Mouse (Mus musculus) lung, embryonic 15.5 days (tissue): ENCODE data around the gene Gemin7. TPM values are rescaled to one million over a fixed set of nuclear protein-coding genes. Genes with fewer than 3 reads are reported as not detected.

Experiments used
- ATAC-seq: fragments of 200-750 bp; cut with Nextera tagmentation; 2 replicates; pipeline ENCODE4 v1.8.0; 2017; ENCODE audit warnings: moderate number of reproducible peaks, borderline replicate concordance; ENCODE audit not compliant: low FRiP score, low TSS enrichment; ENCODE audit errors: extremely low read depth
- H3K27ac ChIP-seq: fragments of 300-500 bp; sonication (generic); 2 replicates; pipeline ENCODE4 v1.5.1; 2015; ENCODE audit warnings: moderate library complexity, mild to moderate bottlenecking, inconsistent platforms
- H3K27me3 ChIP-seq: fragments of 300-500 bp; sonication (generic); 2 replicates; pipeline ENCODE4 v1.6.1; 2015; ENCODE audit warnings: inconsistent platforms
- H3K36me3 ChIP-seq: fragments of 300-500 bp; sonication (generic); 2 replicates; pipeline ENCODE4 v1.6.1; 2015; ENCODE audit warnings: inconsistent platforms
- H3K4me1 ChIP-seq: fragments of 300-500 bp; sonication (generic); 2 replicates; pipeline ENCODE4 v1.6.1; 2015; ENCODE audit warnings: inconsistent platforms
- H3K4me2 ChIP-seq: fragments of 300-500 bp; sonication (generic); 2 replicates; pipeline ENCODE4 v1.6.1; 2015; ENCODE audit warnings: inconsistent platforms, mild to moderate bottlenecking, moderate library complexity
- H3K4me3 ChIP-seq: fragments of 300-500 bp; sonication (generic); 2 replicates; pipeline ENCODE4 v1.5.1; 2015; ENCODE audit warnings: mild to moderate bottlenecking, inconsistent platforms
- H3K9ac ChIP-seq: fragments of 300-500 bp; sonication (generic); 2 replicates; pipeline ENCODE4 v1.6.1; 2015; ENCODE audit warnings: inconsistent platforms
- H3K9me3 ChIP-seq: fragments of 300-500 bp; sonication (generic); 2 replicates; pipeline ENCODE4 v1.6.1; 2016; ENCODE audit warnings: inconsistent platforms
- WGBS: fragments of 180-500 bp; shearing (Covaris S2); methylation state at CpG from one replicate; pipeline ENCODE4 v1.1.7; 2015; 5-methylcytosine and 5-hydroxymethylcytosine counted together
- polyA plus RNA-seq: library from polyadenylated mRNA; unstranded; fragments of >200 nt; fragmentation: Nextera tagmentation; extraction: Ambion mirVana; gene quantifications from 2 replicates; pipeline ENCODE4 v1.2.1, GENCODE M21; 2015

Gemin7 gene
- polyA plus RNA-seq, 1 experiment from 2014 or later, result 164 TPM

GRCm38 (mm10) chr7:19517652-19518365 lies 59.6 kb downstream of the Gemin7 start, which contains the start of gene Nkpd1:
Gene Nkpd1, plus strand, starts transcription at chr7:19517838.
- Histone ChIP-seq H3K27me3 (peaks cover 63% of the 10 kb centered on the region), H3K36me3 (no peaks in the 10 kb centered on the region), H3K9ac (0 out of 2 replicates have a peak within 1 kb of the TSS, but pooled peaks have one; percentile 2), H3K4me2 (peak within 1 kb of the TSS; percentile 45), H3K4me1 (peaks cover 16% of the 10 kb centered on the region), H3K4me3 (no peak within 1 kb of the TSS), H3K9me3 (no peaks in the 10 kb centered on the region), H3K27ac (no peak within 1 kb of the TSS)
- ATAC-seq, result peak; percentile 7; the same call in 1 of the 2 replicates
- WGBS, result 4% methylated on average over 21 of the region's 29 CpGs

Other genes with a start within 250 kb of the Gemin7 start
- gene Ercc1, start 232.8 kb downstream of the Gemin7 start, polyA plus RNA-seq, result 86.4 and 88.6 TPM in 2 replicates
- gene Cd3eap, start 218.1 kb downstream of the Gemin7 start, polyA plus RNA-seq, result 20.1 and 21.7 TPM in 2 replicates
- gene Ppp1r13l, start 217.8 kb downstream of the Gemin7 start, polyA plus RNA-seq, result 6.3 and 6.8 TPM in 2 replicates
- 14.4 and 15.7 TPM in 2 replicates for gene Ercc2, start 195.6 kb downstream of the Gemin7 start, polyA plus RNA-seq
- 13.3 and 18.4 TPM in 2 replicates for gene Klc3, start 173.5 kb downstream of the Gemin7 start, polyA plus RNA-seq
- 52.5 and 53.0 TPM in 2 replicates for gene Ckm, start 172.8 kb downstream of the Gemin7 start, polyA plus RNA-seq
- gene Mark4, start 118.8 kb downstream of the Gemin7 start, polyA plus RNA-seq, result 7.9 TPM in 2 replicates
- gene Exoc3l2, start 114.3 kb downstream of the Gemin7 start, polyA plus RNA-seq, result 1.4 and 1.7 TPM in 2 replicates
- gene Bloc1s3, start 69.2 kb downstream of the Gemin7 start, polyA plus RNA-seq, result 2.0 TPM in 2 replicates
- 97.8 and 103 TPM in 2 replicates for gene Trappc6a, start 69.2 kb downstream of the Gemin7 start, polyA plus RNA-seq
- 0.20 TPM in 1 of 2 replicates, not detected in the other for gene Nkpd1, start 59.8 kb downstream of the Gemin7 start, polyA plus RNA-seq
- 23.8 and 24.8 TPM in 2 replicates for gene Ppp1r37, start 14.5 kb downstream of the Gemin7 start, polyA plus RNA-seq
- gene Zfp296, start 308 bp downstream of the Gemin7 start, polyA plus RNA-seq, result 0.50 and 0.54 TPM in 2 replicates
- gene Clasrp, start 26.9 kb upstream of the Gemin7 start, polyA plus RNA-seq, result 46.4 and 51.4 TPM in 2 replicates
- gene Relb, start 51.8 kb upstream of the Gemin7 start, polyA plus RNA-seq, result 6.8 and 8.8 TPM in 2 replicates
- gene Clptm1, start 87.4 kb upstream of the Gemin7 start, polyA plus RNA-seq, result 81.8 and 86.8 TPM in 2 replicates
- gene Apoc2, start 100.3 kb upstream of the Gemin7 start, polyA plus RNA-seq, result 4.0 and 9.5 TPM in 2 replicates
- not detected in 2 replicates for gene Gm44805, start 103.8 kb upstream of the Gemin7 start, polyA plus RNA-seq
- 0.42 and 1.3 TPM in 2 replicates for gene Apoc4, start 103.9 kb upstream of the Gemin7 start, polyA plus RNA-seq
- 19.5 and 22.0 TPM in 2 replicates for gene Apoc1, start 115.1 kb upstream of the Gemin7 start, polyA plus RNA-seq
- gene Apoe, start 121.6 kb upstream of the Gemin7 start, polyA plus RNA-seq, result 458 and 503 TPM in 2 replicates
- 149 and 157 TPM in 2 replicates for gene Tomm40, start 137.8 kb upstream of the Gemin7 start, polyA plus RNA-seq
- gene Nectin2, start 172.9 kb upstream of the Gemin7 start, polyA plus RNA-seq, result 133 and 140 TPM in 2 replicates
- 313 and 345 TPM in 2 replicates for gene Bcam, start 193.4 kb upstream of the Gemin7 start, polyA plus RNA-seq
- gene Cblc, start 219.2 kb upstream of the Gemin7 start, polyA plus RNA-seq, result 15.2 and 16.1 TPM in 2 replicates
- gene Bcl3, start 245.2 kb upstream of the Gemin7 start, polyA plus RNA-seq, result 4.3 and 4.7 TPM in 2 replicates